Mouse (Mus musculus) central nervous system, embryonic 14 days (tissue): ENCODE data around the gene Pnlip. TPM values are rescaled to one million over a fixed set of nuclear protein-coding genes. Genes with fewer than 3 reads are reported as not detected.

Experiments used
- polyA plus RNA-seq: library from polyadenylated mRNA; depleted of rRNA; stranded (reverse); fragments of >200 nt; gene quantifications from 2 replicates; pipeline ENCODE4 v1.2.3, GENCODE M21; 2012; rRNA removed

Pnlip gene
- polyA plus RNA-seq: 0.18 and 0.31 TPM in 2 replicates

GRCm38 (mm10) chr19:58652198-58652597, at the start of gene Pnlip:
TSS of gene Pnlip (plus strand) at chr19:58652498.

GRCm38 (mm10) chr19:58728445-58729031, 76.2 kb downstream of the Pnlip start, which contains the start of gene Pnliprp1:
TSS of gene Pnliprp1 (plus strand) at chr19:58728887.

Other genes starting within 250 kb of the Pnlip start
- gene Gfra1, start 196.6 kb upstream of the Pnlip start, polyA plus RNA-seq: 21.0 and 30.7 TPM in 2 replicates
- not detected in 2 replicates for gene Ccdc172, start 140.5 kb upstream of the Pnlip start, polyA plus RNA-seq
- 0.24 and 0.26 TPM in 2 replicates for gene Pnliprp1, start 76.4 kb downstream of the Pnlip start, polyA plus RNA-seq
- 0.04 and 0.22 TPM in 2 replicates for gene Pnliprp2, start 107.2 kb downstream of the Pnlip start, polyA plus RNA-seq
- gene 1700019N19Rik, start 142.0 kb downstream of the Pnlip start, polyA plus RNA-seq: 0.07 TPM in 1 of 2 replicates, not detected in the other